Mouse (Mus musculus) thymus, adult 2 months (tissue): Measurements from ENCODE around the gene Ube2v1. TPM values are rescaled to one million over a fixed set of nuclear protein-coding genes. Genes with fewer than 3 reads are reported as not detected.

ENCODE experiments used
- DNase-seq: peaks from one replicate; pipeline ENCODE4 v3.0.0; 2021
- H3K27ac ChIP-seq: fragments of 200-500 bp; 2 replicates; pipeline ENCODE4 v1.5.1; 2012; ENCODE audit warnings: low read length, control low read depth; ENCODE audit not compliant: control insufficient read depth, insufficient read depth
- H3K27me3 ChIP-seq: fragments of 200-500 bp; 2 replicates; pipeline ENCODE4 v1.6.1; 2012; ENCODE audit warnings: mild to moderate bottlenecking, low read length, moderate library complexity, mixed read lengths; ENCODE audit not compliant: control insufficient read depth, insufficient read depth
- H3K36me3 ChIP-seq: fragments of 200-500 bp; 2 replicates; pipeline ENCODE4 v1.6.1; 2012; ENCODE audit warnings: mild to moderate bottlenecking, low read length, moderate library complexity; ENCODE audit not compliant: control insufficient read depth, insufficient read depth
- H3K4me1 ChIP-seq: fragments of 200-500 bp; replicated peaks from 2 replicates; pipeline ENCODE4 v1.6.1; 2012; ENCODE audit warnings: low read length; ENCODE audit not compliant: control insufficient read depth, insufficient read depth
- H3K4me3 ChIP-seq: fragments of 200-500 bp; 2 replicates; pipeline ENCODE4 v1.5.1; 2012; ENCODE audit warnings: mild to moderate bottlenecking, low read length, control low read depth, moderate library complexity; ENCODE audit not compliant: control insufficient read depth, insufficient read depth
- CTCF ChIP-seq: fragments of 200-500 bp; IDR thresholded peaks from 2 replicates; pipeline ENCODE4 v1.5.1; 2012; ENCODE audit warnings: mild to moderate bottlenecking, control low read depth, low read length, moderate library complexity, borderline replicate concordance; ENCODE audit not compliant: control insufficient read depth, poor library complexity, insufficient read depth; ENCODE audit errors: extremely low read depth
- POLR2A ChIP-seq: fragments of 200-500 bp; IDR thresholded peaks from 2 replicates; pipeline ENCODE4 v1.6.1; 2012; ENCODE audit warnings: mild to moderate bottlenecking, low read length, control low read depth, moderate library complexity; ENCODE audit not compliant: control insufficient read depth, poor library complexity, insufficient read depth; ENCODE audit errors: extremely low read depth
- WGBS: fragments of 180-500 bp; shearing (Covaris S2); methylation state at CpG from one replicate; pipeline ENCODE4 v1.1.7; 2018; 5-methylcytosine and 5-hydroxymethylcytosine counted together
- polyA plus RNA-seq: library from polyadenylated mRNA; depleted of rRNA; stranded (reverse); fragments of >200 nt; gene quantifications from 2 replicates; pipeline ENCODE4 v1.2.3, GENCODE M21; 2012

Gene Ube2v1
- polyA plus RNA-seq, 1 experiment: 161 TPM

- no peaks in the 10 kb centered on the region for H3K27me3 ChIP-seq
- whole genome bisulfite sequencing: 92% methylated on average over 6 of the region's 6 CpGs
- H3K4me1 ChIP-seq: no peaks in the 10 kb centered on the region
- H3K36me3 ChIP-seq: peaks cover 12% of the 10 kb centered on the region; the same call in 1 of the 2 replicates
- TF ChIP-seq CTCF (no peak), POLR2A (no peak)
- DNase-seq: no peak
- H3K4me3 ChIP-seq: no peak overlapping the region
- H3K27ac ChIP-seq: no peak overlapping the region
These were observed 10.3 kb upstream of the Ube2v1 start for GRCm38 (mm10) chr2:167642164-167642563.

GRCm38 (mm10) chr2:167641337-167641736, 9.4 kb upstream of the Ube2v1 start:
- Histone ChIP-seq H3K4me3 (no peak overlapping the region), H3K27me3 (no peaks in the 10 kb centered on the region), H3K36me3 (peaks cover 12% of the 10 kb centered on the region; the same call in 1 of the 2 replicates), H3K27ac (no peak overlapping the region), H3K4me1 (no peaks in the 10 kb centered on the region)
- 38% methylated on average over 8 of the region's 8 CpGs for WGBS
- peak; percentile 55 for DNase-seq
- peak; percentile 55; the same call in 1 of the 2 replicates for TF ChIP-seq CTCF
- TF ChIP-seq POLR2A: no peak

GRCm38 (mm10) chr2:167640279-167640678, 8.4 kb upstream of the Ube2v1 start:
- Histone ChIP-seq H3K27ac (no peak overlapping the region), H3K27me3 (no peaks in the 10 kb centered on the region), H3K4me1 (no peaks in the 10 kb centered on the region), H3K4me3 (no peak overlapping the region), H3K36me3 (peaks cover 7% of the 10 kb centered on the region; the same call in 1 of the 2 replicates)
- TF ChIP-seq CTCF (peak; percentile 66; the same call in 1 of the 2 replicates), POLR2A (no peak)
- 89% methylated on average over 3 of the region's 3 CpGs for WGBS
- DNase-seq: peak; percentile 61

- no peak overlapping the region for H3K27ac ChIP-seq
- no peak for TF ChIP-seq POLR2A
- no peak for TF ChIP-seq CTCF
- no peak for DNase-seq
- H3K27me3 ChIP-seq: no peaks in the 10 kb centered on the region
- no peaks in the 10 kb centered on the region for H3K36me3 ChIP-seq
- peaks cover 28% of the 10 kb centered on the region for H3K4me1 ChIP-seq
- no peak overlapping the region for H3K4me3 ChIP-seq
- WGBS: 50% methylated on average over 7 of the region's 7 CpGs
These were observed 3.1 kb upstream of the Ube2v1 start for GRCm38 (mm10) chr2:167634865-167635512.

GRCm38 (mm10) chr2:167634338-167634770, 2.5 kb upstream of the Ube2v1 start:
- peak; percentile 92 for DNase-seq
- TF ChIP-seq CTCF (no peak), POLR2A (peak; percentile 33; the same call in 1 of the 2 replicates)
- Histone ChIP-seq H3K27ac (peak overlapping the region; percentile 58; the same call in 1 of the 2 replicates), H3K4me3 (no peak overlapping the region), H3K27me3 (no peaks in the 10 kb centered on the region), H3K4me1 (peaks cover 33% of the 10 kb centered on the region), H3K36me3 (no peaks in the 10 kb centered on the region)
- 1% methylated on average over 15 of the region's 15 CpGs for WGBS

DNA sequence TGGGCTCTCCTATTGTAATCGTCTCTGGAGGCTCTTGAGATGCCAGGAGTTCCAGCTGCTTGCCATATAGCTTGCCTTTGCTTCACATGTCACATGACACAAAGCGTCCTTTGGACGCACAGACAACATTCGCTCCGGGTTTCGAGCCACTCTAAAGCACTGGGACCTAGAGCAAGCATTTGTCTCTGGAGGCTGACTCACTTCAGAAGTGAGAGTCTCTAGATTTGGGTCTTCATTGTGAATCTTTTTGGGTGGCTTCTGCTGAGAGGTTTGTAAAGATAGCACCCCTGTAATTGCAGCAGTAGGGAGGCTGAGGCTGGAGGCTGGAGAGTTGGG, 1.6 kb upstream of the Ube2v1 start:
- no peaks in the 10 kb centered on the region for H3K27me3 ChIP-seq
- no peaks in the 10 kb centered on the region for H3K36me3 ChIP-seq
- WGBS: 96% methylated on average over 6 of the region's 6 CpGs
- no peak for DNase-seq
- H3K27ac ChIP-seq: peak overlapping the region; percentile 59; the same call in 1 of the 2 replicates
- no peak overlapping the region for H3K4me3 ChIP-seq
- TF ChIP-seq POLR2A (no peak), CTCF (no peak)
- peaks cover 33% of the 10 kb centered on the region for H3K4me1 ChIP-seq
